Mouse (Mus musculus): Measurements from ENCODE around the gene Arhgef33.
"Not testable (repeated sequence)": the region's sequence is repeated elsewhere in the genome, so short reads cannot be mapped to it uniquely, and the experiment has no call there.

Arhgef33 gene

DNA sequence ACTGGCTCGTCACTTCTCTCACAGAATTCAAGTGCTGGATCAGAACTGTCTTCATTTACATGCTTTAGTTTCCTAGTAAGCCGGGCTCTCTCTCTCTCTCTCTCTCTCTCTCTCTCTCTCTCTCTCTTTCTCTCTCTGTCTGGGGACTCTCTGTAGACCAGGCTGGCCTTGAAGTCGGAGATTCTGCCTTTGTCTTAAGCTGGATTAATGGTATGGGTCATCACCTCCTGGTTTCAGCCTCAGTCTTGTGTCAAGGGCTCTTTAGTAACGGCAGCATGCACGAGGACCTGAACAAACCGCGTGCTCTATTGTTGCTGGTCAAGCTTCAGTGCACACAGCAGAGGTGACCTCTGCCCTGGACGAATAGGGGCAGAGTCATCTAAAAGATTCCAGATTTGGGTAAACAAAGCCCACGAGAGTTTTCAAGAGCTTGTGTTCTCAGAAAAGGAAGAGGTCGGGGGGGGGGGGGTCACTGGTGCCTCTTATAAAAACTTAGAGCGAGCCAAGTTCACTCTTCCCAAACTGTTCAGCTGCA lies 39.5 kb downstream of the Arhgef33 start:
- no peak for DNase-seq

DNA sequence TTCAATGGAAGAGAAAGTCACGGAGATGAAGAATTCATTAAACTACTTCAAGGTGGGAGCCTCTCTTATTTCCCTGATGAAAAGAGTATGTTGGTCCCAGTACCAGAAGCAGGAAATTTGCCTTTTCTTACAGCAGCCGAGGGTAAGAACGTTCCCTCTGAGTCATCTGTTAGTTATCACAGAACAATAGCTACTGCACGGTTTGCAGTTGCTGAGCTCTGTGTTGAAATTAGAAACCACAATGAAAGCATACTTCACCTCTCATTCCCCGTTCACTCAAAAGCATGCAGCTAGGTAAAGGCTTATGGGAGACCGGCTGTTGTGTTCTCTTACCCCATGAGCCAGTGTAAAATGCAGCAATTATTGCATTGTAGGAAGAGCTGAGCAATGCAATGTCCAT lies 40.0 kb downstream of the Arhgef33 start:
- DNase-seq: no peak

DNA sequence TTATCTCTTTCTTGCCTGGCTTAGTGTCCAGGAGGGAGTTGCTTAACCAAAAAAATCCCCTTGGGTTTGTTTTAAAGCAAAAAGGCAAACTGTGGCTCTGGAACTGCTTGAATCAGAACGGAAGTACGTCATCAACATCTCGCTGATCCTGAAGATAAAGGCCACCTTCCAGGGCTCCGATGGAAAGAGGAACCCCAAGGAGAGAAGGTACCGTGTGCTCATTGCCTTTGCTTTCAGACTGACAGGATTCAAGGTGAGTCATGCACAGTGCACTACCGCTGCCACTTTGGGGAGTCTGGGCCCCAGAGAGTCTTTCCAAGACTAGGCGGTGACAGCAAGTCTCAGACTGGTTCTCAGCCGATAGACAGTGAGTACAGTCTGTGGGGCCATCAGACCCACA lies 53.0 kb downstream of the Arhgef33 start:
- DNase-seq: no peak

- DNase-seq: no peak
These were observed 60.1 kb downstream of the Arhgef33 start for GRCm38 (mm10) chr17:80367276-80367675.

- DNase-seq: no peak
These were observed 61.4 kb downstream of the Arhgef33 start for GRCm38 (mm10) chr17:80368606-80369005.

GRCm38 (mm10) chr17:80372989-80373725 lies 66.0 kb downstream of the Arhgef33 start, which contains the start of gene Gm10190:
Gm10190 (minus strand) TSS chr17:80373541.
- peak; percentile 87 to 88 for DNase-seq

- no peak for DNase-seq
These were observed 66.5 kb downstream of the Arhgef33 start for GRCm38 (mm10) chr17:80373726-80374096.

DNA sequence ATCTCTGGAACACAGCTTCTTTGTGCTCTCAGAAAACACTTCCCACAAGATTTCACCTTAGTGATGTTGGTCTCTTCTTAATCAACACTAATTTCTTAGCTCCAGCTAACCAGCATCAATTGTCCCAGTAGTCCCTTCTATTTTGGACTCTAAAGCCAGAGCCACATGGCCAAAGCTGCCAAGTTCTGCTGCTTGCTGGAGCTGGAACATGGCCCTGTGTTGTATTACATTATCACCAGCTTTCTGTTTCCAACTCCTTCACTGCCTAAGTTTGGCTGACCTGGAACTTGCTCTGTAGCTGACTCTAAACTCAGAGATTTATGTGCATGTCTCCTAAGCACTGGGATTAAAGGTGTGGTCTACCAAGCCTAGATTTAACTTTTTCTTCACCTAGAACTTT lies 71.2 kb downstream of the Arhgef33 start:
- not testable (repeated sequence) for DNase-seq

DNA sequence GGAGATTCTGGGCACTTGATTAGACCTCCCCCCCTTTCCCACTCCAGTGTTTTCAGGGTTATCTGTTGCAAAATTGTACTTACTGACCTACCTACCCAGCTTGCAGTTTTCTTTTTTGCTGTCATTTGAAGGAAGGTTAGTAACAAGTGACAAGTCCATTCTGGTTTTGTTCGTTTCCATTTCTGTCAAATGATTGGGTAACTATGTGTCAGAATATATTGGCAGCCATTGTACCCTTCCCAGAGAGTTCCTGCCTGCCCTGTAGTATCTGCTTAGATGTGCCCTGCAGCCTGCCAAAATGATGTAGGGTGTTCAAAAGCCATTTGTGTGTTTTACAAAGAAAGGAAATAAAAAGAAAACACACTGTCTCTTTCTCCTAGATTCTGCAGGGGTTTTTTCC lies 78.5 kb downstream of the Arhgef33 start:
- DNase-seq: no peak

GRCm38 (mm10) chr17:80390024-80390423 lies 82.8 kb downstream of the Arhgef33 start:
- no peak for DNase-seq

GRCm38 (mm10) chr17:80391423-80392403 lies 84.5 kb downstream of the Arhgef33 start:
- DNase-seq: peak in 1 of 2 experiments; percentile 14

GRCm38 (mm10) chr17:80398243-80398642 lies 91.0 kb downstream of the Arhgef33 start:
- DNase-seq: no peak

DNA sequence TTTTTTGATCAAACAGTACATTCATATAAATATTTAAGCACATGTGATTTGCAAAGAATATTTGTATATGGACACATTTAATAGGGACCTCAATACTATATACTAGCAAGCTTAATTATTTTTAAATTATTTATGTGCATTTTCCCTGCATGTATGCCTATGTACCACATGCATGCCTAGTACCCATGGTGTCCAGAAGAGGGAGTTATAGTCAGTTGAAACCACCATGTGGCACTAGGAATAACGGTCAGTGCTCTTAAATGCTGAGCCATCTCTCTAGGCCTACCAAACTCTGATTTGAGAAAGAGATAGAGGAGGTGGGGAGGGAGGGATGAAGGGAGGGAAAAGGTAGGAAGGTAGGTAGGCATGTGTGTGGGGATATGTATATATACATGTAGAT lies 104.0 kb downstream of the Arhgef33 start:
- no peak for DNase-seq

DNA sequence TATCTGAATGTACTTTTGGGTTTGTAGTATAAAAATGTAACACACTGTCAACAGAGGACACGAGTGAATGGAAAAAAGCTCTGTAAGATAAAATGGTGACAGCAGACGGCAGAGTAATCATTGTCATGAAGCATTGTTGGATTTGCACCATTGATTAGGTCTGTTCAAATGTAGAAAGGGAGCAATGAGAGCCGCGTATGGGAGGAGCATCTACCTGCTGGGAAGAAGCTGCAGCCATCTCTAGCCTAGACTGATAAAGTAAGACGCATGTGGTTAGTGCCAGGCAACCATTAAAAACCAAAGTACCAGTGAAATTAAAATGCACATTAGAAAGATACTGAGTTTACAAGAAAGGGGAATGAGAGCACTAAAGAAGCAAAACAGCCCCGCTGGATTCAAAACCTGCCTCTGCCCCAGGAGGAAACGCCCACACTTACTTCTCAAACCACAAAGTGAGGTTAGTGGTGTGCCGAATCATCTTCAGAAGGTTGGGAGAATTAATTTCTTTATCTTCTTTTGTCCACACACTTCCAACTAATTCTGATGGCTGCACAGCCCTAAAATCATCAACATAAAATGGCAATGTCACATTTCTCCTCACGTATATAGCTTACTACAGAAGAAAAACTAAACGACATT lies 111.5 kb downstream of the Arhgef33 start:
- DNase-seq: no peak

DNA sequence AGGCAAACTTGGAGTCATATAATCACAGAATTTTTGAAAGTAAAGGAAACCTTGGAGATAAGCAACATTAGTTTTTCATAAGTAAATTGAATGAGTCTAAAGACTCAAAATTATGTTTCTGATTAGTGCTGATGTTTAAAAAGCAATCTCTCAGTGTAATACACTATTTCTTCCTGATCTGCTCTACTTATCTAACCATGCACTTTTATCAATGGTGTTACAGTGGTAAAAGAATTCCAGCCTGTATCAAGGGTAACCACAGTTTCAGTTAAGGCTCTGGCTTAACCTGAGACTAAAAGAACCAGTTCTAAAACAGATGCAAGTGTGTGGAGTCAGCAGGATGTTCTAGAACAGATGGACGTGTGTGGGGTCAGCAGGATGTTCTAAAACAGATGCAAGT lies 113.8 kb downstream of the Arhgef33 start:
- no peak for DNase-seq

DNA sequence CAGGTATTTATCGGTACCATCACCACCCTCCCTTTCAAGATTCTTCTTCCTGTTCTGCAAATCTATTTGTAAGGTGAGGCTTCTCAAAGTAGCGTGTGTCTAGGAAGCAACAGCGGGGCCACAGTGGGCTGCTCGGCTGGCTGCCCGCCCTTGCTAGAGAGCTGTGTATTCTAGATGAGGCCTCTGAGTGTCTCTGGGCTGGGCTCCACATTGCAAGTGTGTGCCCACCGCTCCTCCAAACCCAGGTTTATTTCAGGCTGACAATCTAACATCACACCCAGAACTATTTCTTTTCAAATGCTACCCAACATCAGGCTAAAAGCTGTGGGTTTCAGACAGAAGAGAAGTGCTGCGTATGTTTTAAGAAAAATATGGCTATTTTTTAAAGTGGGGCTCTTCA lies 119.0 kb downstream of the Arhgef33 start:
- no peak for DNase-seq

DNA sequence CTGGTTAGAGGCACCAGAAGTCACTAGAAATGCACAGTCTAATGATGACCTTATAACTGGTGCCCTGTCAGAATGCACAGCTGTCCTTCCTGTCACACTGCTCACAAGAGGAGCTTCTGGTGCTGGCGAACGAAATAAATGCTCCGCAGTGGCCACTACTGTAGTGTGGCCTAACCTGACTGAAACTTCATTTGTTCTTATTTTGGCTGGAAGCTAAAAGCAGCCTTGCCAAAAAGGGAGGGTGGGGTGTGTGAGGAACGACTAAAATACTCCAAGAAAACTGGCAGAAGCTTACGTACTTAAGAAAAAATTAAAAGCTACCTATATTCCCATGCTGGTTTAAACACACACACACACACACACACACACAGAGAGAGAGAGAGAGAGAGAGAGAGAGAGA lies 119.7 kb downstream of the Arhgef33 start:
- no peak for DNase-seq

DNA sequence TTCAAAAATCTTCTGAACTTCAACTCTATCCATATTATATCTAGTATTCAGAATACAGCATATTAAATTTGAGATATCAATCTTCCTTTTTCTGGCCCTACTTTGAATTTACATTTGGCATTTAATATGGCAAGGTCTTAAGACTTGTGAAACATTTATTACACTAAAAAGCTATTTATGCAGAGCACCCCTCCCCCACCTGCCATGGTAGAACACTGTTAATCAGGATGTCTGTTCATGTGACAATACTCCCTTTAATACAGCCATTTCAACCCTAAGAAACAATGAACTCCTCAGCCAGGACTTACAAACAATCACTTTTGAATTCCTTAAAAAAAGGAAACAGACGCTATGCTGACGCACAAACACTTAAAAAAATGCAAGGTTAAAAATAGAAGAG lies 120.8 kb downstream of the Arhgef33 start:
- no peak for DNase-seq

- DNase-seq: no peak
These were observed 124.8 kb downstream of the Arhgef33 start for GRCm38 (mm10) chr17:80431997-80432396.

- DNase-seq: no peak
These were observed 127.2 kb downstream of the Arhgef33 start for GRCm38 (mm10) chr17:80434430-80434829.

DNA sequence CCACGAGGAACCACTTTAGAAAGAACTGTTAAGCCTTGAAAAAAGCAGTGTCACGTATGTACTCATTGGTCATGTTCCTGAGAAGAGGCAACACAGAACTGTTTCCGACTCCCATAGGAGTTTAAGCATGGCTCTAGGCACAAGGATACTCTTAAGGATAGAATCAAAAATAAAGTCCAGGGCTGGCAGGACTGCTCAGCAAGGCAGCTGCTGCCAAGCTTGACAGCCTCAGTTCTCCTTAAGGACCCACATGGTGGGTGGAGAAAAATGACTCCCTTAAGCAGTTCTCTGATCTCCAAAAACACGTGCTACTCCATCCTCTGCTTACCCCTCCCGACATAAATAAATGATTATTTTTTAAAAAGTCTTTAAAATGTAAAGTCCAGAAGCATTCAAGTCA lies 128.5 kb downstream of the Arhgef33 start:
- DNase-seq: no peak

GRCm38 (mm10) chr17:80445433-80445832 lies 138.2 kb downstream of the Arhgef33 start:
- DNase-seq: no peak

DNA sequence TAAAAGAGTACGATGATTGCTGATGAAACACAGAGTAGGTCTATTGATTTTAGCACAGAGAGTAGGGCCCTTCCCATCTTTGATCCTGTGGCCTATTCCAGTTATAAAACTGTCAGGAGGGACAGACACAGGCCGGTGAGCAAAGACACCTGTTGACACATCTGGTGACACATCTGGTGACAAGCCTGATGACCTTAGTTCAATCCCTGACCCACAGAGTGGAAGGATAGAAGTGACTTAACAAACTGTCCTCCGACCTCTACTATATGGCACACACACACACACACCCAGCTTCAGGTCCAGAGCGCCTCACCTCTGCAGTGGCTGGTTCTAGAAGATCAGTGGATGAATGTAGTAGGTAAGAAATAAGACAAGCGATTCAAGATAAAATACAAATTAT lies 139.3 kb downstream of the Arhgef33 start:
- DNase-seq: no peak
